Mouse (Mus musculus) intestine, embryonic 16.5 days (tissue): ENCODE results near the gene Gm10282. TPM values are rescaled to one million over a fixed set of nuclear protein-coding genes. Genes with fewer than 3 reads are reported as not detected.

Source experiments
- ATAC-seq: fragments of 200-750 bp; cut with Nextera tagmentation; 2 replicates; pipeline ENCODE4 v1.8.0; 2017; ENCODE audit warnings: moderate TSS enrichment, moderate library complexity
- H3K27ac ChIP-seq: fragments of 300-500 bp; sonication (generic); 2 replicates; pipeline ENCODE4 v1.5.1; 2014; ENCODE audit warnings: mild to moderate bottlenecking, low read length
- H3K27me3 ChIP-seq: fragments of 300-500 bp; sonication (generic); replicated peaks from 2 replicates; pipeline ENCODE4 v1.6.1; 2014; ENCODE audit warnings: low read length, control low read depth, mixed read lengths; ENCODE audit not compliant: control insufficient read depth, insufficient read depth
- H3K36me3 ChIP-seq: fragments of 300-500 bp; sonication (generic); 2 replicates; pipeline ENCODE4 v1.6.1; 2014; ENCODE audit warnings: low read length, control low read depth; ENCODE audit not compliant: control insufficient read depth, insufficient read depth
- H3K4me1 ChIP-seq: fragments of 300-500 bp; sonication (generic); 2 replicates; pipeline ENCODE4 v1.6.1; 2014; ENCODE audit warnings: low read length, control low read depth, mixed read lengths; ENCODE audit not compliant: control insufficient read depth, insufficient read depth
- H3K4me2 ChIP-seq: fragments of 300-500 bp; sonication (generic); 2 replicates; pipeline ENCODE4 v1.6.1; 2014; ENCODE audit warnings: low read depth, low read length, control low read depth
- H3K4me3 ChIP-seq: fragments of 300-500 bp; sonication (generic); 2 replicates; pipeline ENCODE4 v1.5.1; 2014; ENCODE audit warnings: mild to moderate bottlenecking, low read length
- H3K9ac ChIP-seq: fragments of 300-500 bp; sonication (generic); 2 replicates; pipeline ENCODE4 v1.6.1; 2014; ENCODE audit warnings: low read depth, low read length
- H3K9me3 ChIP-seq: fragments of 300-500 bp; sonication (generic); 2 replicates; pipeline ENCODE4 v1.6.1; 2016; ENCODE audit warnings: low read length, control low read depth; ENCODE audit not compliant: control insufficient read depth
- WGBS: fragments of 180-500 bp; shearing (Covaris S2); extraction: QIAGEN DNeasy Blood & Tissue Kit; methylation state at CpG from one replicate; pipeline ENCODE4 v1.1.7; 2014; 5-methylcytosine and 5-hydroxymethylcytosine counted together
- polyA plus RNA-seq: library from polyadenylated mRNA; unstranded; fragments of >200 nt; fragmentation: Nextera tagmentation; extraction: Ambion mirVana; gene quantifications from 2 replicates; pipeline ENCODE4 v1.2.1, GENCODE M21; 2015

Gm10282 gene
- polyA plus RNA-seq, 1 experiment from 2014 or later, result 18.9 TPM

- no peaks in the 10 kb centered on the region for H3K9me3 ChIP-seq
- H3K9ac ChIP-seq, result no peak overlapping the region
- H3K27ac ChIP-seq, result no peak overlapping the region
- H3K4me2 ChIP-seq, result no peak overlapping the region
- no peaks in the 10 kb centered on the region for H3K4me1 ChIP-seq
- H3K4me3 ChIP-seq, result no peak overlapping the region
- H3K36me3 ChIP-seq, result no peaks in the 10 kb centered on the region
- ATAC-seq, result peak; percentile 45
- WGBS, result 33% methylated on average over 2 of the region's 2 CpGs
- H3K27me3 ChIP-seq, result no peaks in the 10 kb centered on the region
These were observed 44.0 kb downstream of the Gm10282 start for GRCm38 (mm10) chr8:72261019-72261418.

GRCm38 (mm10) chr8:72260585-72260984 is 44.5 kb downstream of the Gm10282 start:
- ATAC-seq, result no peak
- Histone ChIP-seq H3K9ac (no peak overlapping the region), H3K4me2 (no peak overlapping the region), H3K9me3 (no peaks in the 10 kb centered on the region), H3K4me1 (no peaks in the 10 kb centered on the region), H3K27me3 (no peaks in the 10 kb centered on the region), H3K4me3 (no peak overlapping the region), H3K36me3 (no peaks in the 10 kb centered on the region), H3K27ac (no peak overlapping the region)
- 55% methylated on average over 4 of the region's 4 CpGs for WGBS

- H3K4me1 ChIP-seq, result no peaks in the 10 kb centered on the region
- no peaks in the 10 kb centered on the region for H3K9me3 ChIP-seq
- H3K4me3 ChIP-seq, result no peak overlapping the region
- H3K9ac ChIP-seq, result no peak overlapping the region
- no peaks in the 10 kb centered on the region for H3K27me3 ChIP-seq
- H3K4me2 ChIP-seq, result no peak overlapping the region
- H3K27ac ChIP-seq, result no peak overlapping the region
- no peaks in the 10 kb centered on the region for H3K36me3 ChIP-seq
- 44% methylated on average over 2 of the region's 2 CpGs for WGBS
- no peak for ATAC-seq
These were observed 45.2 kb downstream of the Gm10282 start for GRCm38 (mm10) chr8:72259862-72260261.

GRCm38 (mm10) chr8:72257902-72258238 is 47.2 kb downstream of the Gm10282 start:
- ATAC-seq, result no peak
- 89% methylated on average over 1 of the region's 1 CpGs for WGBS

GRCm38 (mm10) chr8:72257171-72257901 is 47.7 kb downstream of the Gm10282 start:
- no peaks in the 10 kb centered on the region for H3K4me1 ChIP-seq
- no peaks in the 10 kb centered on the region for H3K27me3 ChIP-seq
- 0 out of 2 replicates have a peak, but pooled peaks have one; percentile 24 for ATAC-seq
- no peaks in the 10 kb centered on the region for H3K9me3 ChIP-seq
- no peak overlapping the region for H3K9ac ChIP-seq
- peaks cover 4% of the 10 kb centered on the region; the same call in 1 of the 2 replicates for H3K36me3 ChIP-seq
- H3K4me3 ChIP-seq, result no peak overlapping the region
- no peak overlapping the region for H3K27ac ChIP-seq
- 51% methylated on average over 7 of the region's 7 CpGs for WGBS
- H3K4me2 ChIP-seq, result no peak overlapping the region

More at GRCm38 (mm10) chr8:72257902-72258238, 47.2 kb downstream of the Gm10282 start:
- Histone ChIP-seq H3K4me3 (no peak overlapping the region), H3K9ac (no peak overlapping the region), H3K4me1 (no peaks in the 10 kb centered on the region), H3K4me2 (no peak overlapping the region), H3K27ac (no peak overlapping the region), H3K27me3 (no peaks in the 10 kb centered on the region), H3K36me3 (no peaks in the 10 kb centered on the region; the same call in 1 of the 2 replicates), H3K9me3 (no peaks in the 10 kb centered on the region)

Other genes with a start within 250 kb of the Gm10282 start
- 0.11 and 0.16 TPM in 2 replicates for gene Olfr373, start 222.1 kb downstream of the Gm10282 start, polyA plus RNA-seq
- 0.13 TPM in 1 of 2 replicates, not detected in the other for gene Olfr374, start 198.2 kb downstream of the Gm10282 start, polyA plus RNA-seq
- gene Tpm4, start 170.3 kb downstream of the Gm10282 start, polyA plus RNA-seq, result 510 and 538 TPM in 2 replicates
- gene Rab8a, start 144.1 kb downstream of the Gm10282 start, polyA plus RNA-seq, result 177 and 178 TPM in 2 replicates
- gene Hsh2d, start 115.6 kb downstream of the Gm10282 start, polyA plus RNA-seq, result 2.5 and 2.7 TPM in 2 replicates
- gene Cib3, start 92.4 kb downstream of the Gm10282 start, polyA plus RNA-seq, result not detected in 2 replicates
- not detected in 2 replicates for gene Gm11034, start 91.6 kb downstream of the Gm10282 start, polyA plus RNA-seq
- gene Fam32a, start 85.5 kb downstream of the Gm10282 start, polyA plus RNA-seq, result 71.7 and 76.3 TPM in 2 replicates
- 105 and 106 TPM in 2 replicates for gene Ap1m1, start 65.2 kb downstream of the Gm10282 start, polyA plus RNA-seq
- 3.6 and 5.1 TPM in 2 replicates for gene Klf2, start 13.8 kb upstream of the Gm10282 start, polyA plus RNA-seq
- gene Eps15l1, start 116.2 kb upstream of the Gm10282 start, polyA plus RNA-seq, result 41.9 and 42.5 TPM in 2 replicates
- gene Calr3, start 138.6 kb upstream of the Gm10282 start, polyA plus RNA-seq, result 1.4 and 1.5 TPM in 2 replicates
- 10.7 and 11.5 TPM in 2 replicates for gene 1700030K09Rik, start 138.6 kb upstream of the Gm10282 start, polyA plus RNA-seq
- gene Cherp, start 170.0 kb upstream of the Gm10282 start, polyA plus RNA-seq, result 46.0 and 47.9 TPM in 2 replicates
- 7.9 and 8.2 TPM in 2 replicates for gene Slc35e1, start 187.4 kb upstream of the Gm10282 start, polyA plus RNA-seq
- 13.5 and 14.2 TPM in 2 replicates for gene Med26, start 243.0 kb upstream of the Gm10282 start, polyA plus RNA-seq